Mouse (Mus musculus): Measurements from ENCODE around the gene Tecta. TPM values are rescaled to one million over a fixed set of nuclear protein-coding genes. Genes with fewer than 3 reads are reported as not detected.
A peak's percentile ranks its signal among the peaks of the same experiment; 100 is the strongest.

The Tecta gene
- under 0.01 TPM in 1 of 2 replicates, not detected in the other for total RNA-seq (2017)

- no peak for ATAC-seq (replicated peaks; ENCODE audit: low read depth, poor library complexity, severe bottlenecking)
Observed at GRCm38 (mm10) chr9:42399829-42400228, at the start of gene Tecta. TSS of gene Tecta (minus strand) at chr9:42399929.

DNA sequence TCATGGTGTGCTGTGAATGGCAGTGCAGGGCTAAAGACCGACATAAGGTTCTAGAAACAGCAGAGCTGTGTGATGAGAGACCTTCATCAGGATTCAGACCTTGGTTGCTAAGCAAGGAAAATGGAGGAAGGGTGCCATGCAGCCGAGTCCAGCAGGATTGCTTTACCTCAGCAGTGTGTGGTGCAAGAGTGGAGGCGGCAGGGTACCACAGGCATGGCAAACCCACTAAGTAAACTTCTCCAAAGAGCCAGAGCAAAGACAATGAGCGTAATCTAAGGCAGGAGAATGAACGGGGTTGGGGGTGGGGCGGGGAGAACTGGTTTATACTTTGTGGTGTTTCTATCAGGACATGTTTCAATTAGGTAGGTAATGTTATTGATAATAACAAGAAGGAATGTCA lies 49.3 kb upstream of the Tecta start:
- ATAC-seq (replicated peaks; ENCODE audit: low read depth, poor library complexity, severe bottlenecking) = no peak

- no peak for ATAC-seq (replicated peaks; ENCODE audit: low read depth, poor library complexity, severe bottlenecking)
Observed at GRCm38 (mm10) chr9:42442100-42442499, 42.4 kb upstream of the Tecta start.

- ATAC-seq (replicated peaks; ENCODE audit: low read depth, poor library complexity, severe bottlenecking) = no peak
Observed at GRCm38 (mm10) chr9:42441234-42441633, 41.5 kb upstream of the Tecta start.

GRCm38 (mm10) chr9:42439446-42439845 lies 39.7 kb upstream of the Tecta start:
- ATAC-seq (replicated peaks; ENCODE audit: low read depth, poor library complexity, severe bottlenecking) = no peak

DNA sequence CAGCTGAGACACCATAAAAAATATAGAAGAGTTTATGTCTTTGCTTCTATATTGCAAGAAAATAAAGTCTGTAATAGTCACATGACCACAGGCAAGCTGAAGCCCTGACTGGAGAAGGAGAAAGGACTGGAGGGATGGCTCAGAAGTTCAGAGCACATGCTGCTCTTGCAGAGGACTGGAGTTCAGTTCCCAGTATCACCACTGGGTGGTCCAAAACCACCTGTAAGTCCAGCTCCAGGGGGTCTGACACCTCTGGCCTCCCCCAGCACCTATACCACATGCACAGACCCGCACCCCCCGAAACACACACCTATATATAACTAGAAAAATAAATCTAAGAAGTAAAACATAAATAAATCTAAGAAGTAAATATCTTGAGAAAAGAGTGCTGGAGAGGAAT lies 32.4 kb upstream of the Tecta start:
- ATAC-seq (replicated peaks; ENCODE audit: low read depth, poor library complexity, severe bottlenecking) = no peak

DNA sequence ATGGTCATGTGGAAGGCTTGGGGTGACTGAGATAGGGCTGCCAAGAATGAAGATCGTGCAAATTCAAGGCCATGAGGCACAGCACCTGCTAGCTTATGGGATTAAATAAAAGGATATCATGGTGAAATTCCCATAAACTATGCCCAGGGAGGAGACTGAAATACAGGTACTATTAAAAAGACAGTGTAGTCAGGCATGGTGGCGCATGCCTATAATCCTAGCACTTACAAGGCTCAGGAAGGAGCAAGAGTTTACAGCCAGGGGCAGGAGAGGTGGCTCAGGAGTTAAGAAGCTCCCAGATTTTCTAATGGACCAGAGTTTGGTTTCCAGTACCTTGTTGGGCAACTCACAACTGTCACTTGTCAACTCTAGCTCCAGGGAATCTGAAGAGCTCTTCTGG lies 31.9 kb upstream of the Tecta start:
- no peak for ATAC-seq (replicated peaks; ENCODE audit: low read depth, poor library complexity, severe bottlenecking)

DNA sequence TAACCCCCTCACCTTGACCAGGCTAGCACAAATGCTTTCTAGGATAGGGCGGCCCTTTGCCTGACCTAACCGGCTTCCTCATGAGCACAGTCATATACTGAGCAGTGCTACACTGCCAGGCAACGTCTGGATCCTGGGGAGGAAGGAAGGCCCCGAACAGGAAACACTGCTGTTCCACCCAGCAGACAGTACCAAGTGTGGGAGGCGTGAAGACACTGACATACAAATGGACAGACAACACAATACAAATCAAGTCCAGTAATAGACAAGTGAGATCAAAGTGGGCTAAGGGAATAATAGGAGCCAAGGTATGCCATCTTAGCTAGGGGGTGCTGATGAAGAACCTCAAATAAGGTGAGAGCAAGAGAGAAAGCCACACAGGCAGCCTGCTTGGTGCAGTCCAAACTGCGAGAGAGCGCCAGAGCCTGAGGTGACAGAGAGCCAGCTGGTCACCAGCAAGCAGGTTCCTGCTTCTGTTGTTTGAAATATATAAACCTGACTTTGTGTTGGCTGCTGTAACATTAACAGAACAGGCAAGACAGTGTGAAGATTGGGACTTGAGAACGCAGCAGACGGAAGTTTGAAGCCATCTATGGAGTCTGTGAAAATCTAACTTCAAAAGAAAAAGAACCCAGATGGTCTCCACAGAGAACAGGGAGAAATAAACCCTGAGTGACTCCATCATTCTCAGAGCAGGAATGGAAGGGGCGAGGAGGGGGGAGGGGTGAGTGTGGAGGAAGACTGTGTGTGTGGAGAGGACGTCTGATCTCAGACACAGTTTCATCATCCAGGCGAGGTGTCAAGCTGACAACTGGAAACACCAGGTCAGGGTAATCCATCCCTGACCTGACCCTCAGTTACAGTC lies 28.6 kb upstream of the Tecta start:
- peak; percentile 89 for ATAC-seq (replicated peaks; ENCODE audit: low read depth, poor library complexity, severe bottlenecking)

- no peak for ATAC-seq (replicated peaks; ENCODE audit: low read depth, poor library complexity, severe bottlenecking)
Observed at GRCm38 (mm10) chr9:42426661-42427358, 27.1 kb upstream of the Tecta start.

DNA sequence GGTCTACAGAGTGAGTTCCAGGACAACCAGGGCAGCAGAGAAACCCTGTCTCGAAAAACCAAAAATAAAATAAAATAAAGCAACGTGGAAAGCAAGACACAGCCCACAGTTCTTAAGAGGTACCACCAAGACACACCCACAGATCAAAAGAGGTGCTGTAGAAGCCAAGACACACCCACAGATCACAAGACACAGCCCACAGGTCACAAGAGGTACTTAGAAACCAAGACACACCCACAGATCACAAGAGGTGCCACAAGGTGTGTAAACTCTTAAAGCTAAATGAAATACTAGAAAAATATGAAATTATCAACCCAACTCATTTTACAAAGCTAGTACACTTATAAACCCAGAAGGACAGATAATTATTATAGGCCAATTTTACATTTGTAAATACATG lies 23.9 kb upstream of the Tecta start:
- ATAC-seq (replicated peaks; ENCODE audit: low read depth, poor library complexity, severe bottlenecking) = no peak

GRCm38 (mm10) chr9:42419687-42420086 lies 20.0 kb upstream of the Tecta start:
- no peak for ATAC-seq (replicated peaks; ENCODE audit: low read depth, poor library complexity, severe bottlenecking)

DNA sequence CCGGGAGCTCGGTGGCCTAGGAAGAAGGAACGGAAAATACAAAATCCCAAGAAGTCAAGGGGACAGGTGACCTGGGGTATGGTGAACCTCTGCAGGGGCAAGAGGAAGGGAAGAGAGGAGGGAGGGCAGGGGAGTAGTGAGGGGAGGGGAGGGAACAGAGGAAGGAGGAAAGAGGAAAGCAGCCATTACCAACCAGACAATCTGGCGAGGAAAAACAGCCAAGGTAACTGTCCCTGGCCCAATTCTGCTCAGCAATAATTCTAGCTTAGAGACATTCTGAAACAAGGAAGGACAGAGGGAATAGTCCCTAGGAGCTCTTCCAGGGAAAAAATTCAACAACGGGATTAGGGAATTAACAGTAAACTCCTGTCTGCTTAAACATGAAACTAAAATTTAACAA lies 19.1 kb upstream of the Tecta start:
- no peak for ATAC-seq (replicated peaks; ENCODE audit: low read depth, poor library complexity, severe bottlenecking)

GRCm38 (mm10) chr9:42417352-42417952 lies 17.7 kb upstream of the Tecta start:
- ATAC-seq (replicated peaks; ENCODE audit: low read depth, poor library complexity, severe bottlenecking) = no peak

DNA sequence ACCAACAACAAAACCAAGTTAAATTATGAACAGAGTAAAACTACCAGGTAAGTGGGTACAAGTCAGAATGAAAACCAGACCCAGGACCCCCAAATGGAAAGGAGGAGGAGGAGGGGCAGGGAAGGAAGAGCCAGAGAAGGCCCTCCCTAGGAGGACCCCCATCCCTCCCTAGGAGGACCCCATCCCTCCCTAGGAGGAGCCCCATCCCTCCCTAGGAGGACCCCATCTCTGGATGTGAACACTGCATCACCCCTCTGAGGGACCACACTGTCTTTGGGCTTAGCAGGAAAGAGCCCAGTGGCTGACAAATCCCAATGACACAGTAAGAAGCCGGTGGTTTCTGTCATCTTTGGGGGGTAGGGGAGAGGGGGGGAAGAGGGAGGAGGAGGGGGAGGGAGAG lies 15.5 kb upstream of the Tecta start:
- ATAC-seq (replicated peaks; ENCODE audit: low read depth, poor library complexity, severe bottlenecking) = no peak

DNA sequence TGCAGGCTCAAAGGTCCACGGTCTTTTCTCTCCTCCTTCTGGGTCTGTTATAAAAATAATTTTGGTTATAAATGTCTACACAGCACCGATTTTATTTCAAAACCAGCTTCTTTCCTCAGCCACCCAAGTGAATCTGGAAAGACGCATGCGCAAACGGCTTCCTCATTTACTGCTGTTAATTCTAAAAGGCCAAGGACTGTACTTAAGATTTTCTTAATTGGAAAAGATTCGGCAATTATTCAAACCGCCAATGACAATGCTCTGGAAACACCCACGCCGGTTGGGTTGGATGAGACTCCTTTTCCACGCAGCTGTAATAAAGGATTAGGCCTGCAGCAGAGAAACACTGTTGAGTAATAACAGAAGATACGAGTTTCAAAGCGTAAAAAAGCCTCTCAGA lies 13.6 kb upstream of the Tecta start:
- ATAC-seq (replicated peaks; ENCODE audit: low read depth, poor library complexity, severe bottlenecking) = no peak

- no peak for ATAC-seq (replicated peaks; ENCODE audit: low read depth, poor library complexity, severe bottlenecking)
Observed at GRCm38 (mm10) chr9:42411296-42411695, 11.6 kb upstream of the Tecta start.

DNA sequence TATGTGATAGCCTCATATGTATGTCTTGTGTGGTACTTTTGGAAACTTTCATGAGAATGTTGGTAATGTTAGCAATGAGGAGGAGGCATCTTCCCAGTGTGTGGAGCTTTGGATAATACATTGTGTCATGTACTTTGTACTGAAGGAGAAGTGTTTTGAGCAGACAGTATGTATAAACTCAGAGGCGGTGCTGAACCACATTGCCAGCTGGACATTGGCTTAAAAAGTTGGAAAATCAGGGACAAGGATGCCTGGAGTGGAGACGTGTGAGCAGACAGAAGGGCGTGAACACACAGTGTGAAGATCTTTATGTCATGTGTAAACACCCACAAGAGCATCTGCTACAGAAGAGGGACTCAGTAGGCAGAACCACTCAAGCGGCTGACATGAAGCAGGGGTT lies 6.0 kb upstream of the Tecta start:
- no peak for ATAC-seq (replicated peaks; ENCODE audit: low read depth, poor library complexity, severe bottlenecking)

DNA sequence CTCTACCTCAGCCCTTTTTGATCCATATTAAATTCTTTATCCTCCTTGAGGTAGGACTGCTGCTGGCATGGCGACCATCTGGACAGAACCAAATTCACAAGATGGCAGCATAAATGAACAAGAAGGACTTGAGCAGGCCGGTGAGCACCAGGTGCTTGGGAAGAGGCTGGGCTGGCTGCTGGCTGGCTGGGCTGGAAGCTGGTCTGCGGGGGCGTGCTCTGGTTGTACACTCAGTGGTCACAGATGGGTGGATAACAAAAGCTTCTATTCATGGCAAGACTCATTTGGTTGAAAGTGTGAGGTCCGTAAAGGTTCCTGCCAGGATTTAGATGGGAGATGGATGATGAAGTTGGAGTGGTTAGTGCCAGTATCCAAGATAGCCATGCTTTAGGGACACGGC lies 1.8 kb upstream of the Tecta start:
- no peak for ATAC-seq (replicated peaks; ENCODE audit: low read depth, poor library complexity, severe bottlenecking)

DNA sequence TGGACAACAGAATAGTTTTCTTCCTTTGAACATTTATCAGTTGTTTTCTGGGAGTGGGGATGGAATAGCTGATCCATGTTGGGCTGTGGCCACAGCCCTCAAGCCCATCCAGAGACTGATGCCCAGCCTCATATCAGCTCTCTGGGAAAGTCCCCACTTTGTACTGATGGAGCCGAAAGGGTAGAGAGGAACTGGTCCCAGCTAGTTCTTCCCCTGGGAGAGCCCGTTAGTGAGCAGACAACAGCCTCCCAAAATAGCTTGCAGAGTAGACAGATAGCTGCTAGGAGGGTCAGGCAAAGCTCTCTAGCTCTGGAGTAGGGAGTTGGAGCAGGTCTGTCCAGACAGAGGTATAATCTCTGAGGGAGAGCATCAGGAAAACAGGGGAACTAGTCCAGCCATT lies 3.6 kb downstream of the Tecta start:
- no peak for ATAC-seq (replicated peaks; ENCODE audit: low read depth, poor library complexity, severe bottlenecking)

- no peak for ATAC-seq (replicated peaks; ENCODE audit: low read depth, poor library complexity, severe bottlenecking)
Observed at GRCm38 (mm10) chr9:42394903-42395302, 4.8 kb downstream of the Tecta start.

GRCm38 (mm10) chr9:42394321-42394720 lies 5.4 kb downstream of the Tecta start:
- no peak for ATAC-seq (replicated peaks; ENCODE audit: low read depth, poor library complexity, severe bottlenecking)

All from common myeloid progenitor, adult 5-6 weeks (primary cell).